Mouse (Mus musculus) intestine, embryonic 14.5 days (tissue): ENCODE measurements around the gene Phf5a. TPM values are rescaled to one million over a fixed set of nuclear protein-coding genes. Genes with fewer than 3 reads are reported as not detected.

Source experiments
- ATAC-seq: fragments of 200-750 bp; cut with Nextera tagmentation; replicated peaks from 2 replicates; pipeline ENCODE4 v1.8.0; 2017; ENCODE audit warnings: low read depth, moderate number of reproducible peaks, moderate TSS enrichment, moderate library complexity; ENCODE audit not compliant: low FRiP score, low TSS enrichment
- DNase-seq: peaks from one replicate; pipeline ENCODE4 v3.0.0-alpha.2; 2018; ENCODE audit warnings: low spot score
- H3K27ac ChIP-seq: fragments of 300-500 bp; sonication (generic); 2 replicates; pipeline ENCODE4 v1.5.1; 2014; ENCODE audit warnings: low read depth, mild to moderate bottlenecking, control low read depth
- H3K27me3 ChIP-seq: fragments of 300-500 bp; sonication (generic); replicated peaks from 2 replicates; pipeline ENCODE4 v1.6.1; 2014; ENCODE audit warnings: low read length, control low read depth; ENCODE audit not compliant: control insufficient read depth, insufficient read depth
- H3K36me3 ChIP-seq: fragments of 300-500 bp; sonication (generic); 2 replicates; pipeline ENCODE4 v1.6.1; 2014; ENCODE audit warnings: low read length, control low read depth; ENCODE audit not compliant: control insufficient read depth, insufficient read depth
- H3K4me1 ChIP-seq: fragments of 300-500 bp; sonication (generic); replicated peaks from 2 replicates; pipeline ENCODE4 v1.6.1; 2014; ENCODE audit warnings: low read length, control low read depth, mixed read lengths; ENCODE audit not compliant: control insufficient read depth, insufficient read depth
- H3K4me2 ChIP-seq: fragments of 300-500 bp; sonication (generic); 2 replicates; pipeline ENCODE4 v1.6.1; 2014; ENCODE audit warnings: low read length
- H3K4me3 ChIP-seq: fragments of 300-500 bp; sonication (generic); 2 replicates; pipeline ENCODE4 v1.5.1; 2014; ENCODE audit warnings: low read depth, low read length, control low read depth, mixed read lengths
- H3K9ac ChIP-seq: fragments of 300-500 bp; sonication (generic); 2 replicates; pipeline ENCODE4 v1.6.1; 2014; ENCODE audit warnings: mild to moderate bottlenecking, low read length
- H3K9me3 ChIP-seq: fragments of 300-500 bp; sonication (generic); 2 replicates; pipeline ENCODE4 v1.6.1; 2016; ENCODE audit warnings: low read length, control low read depth; ENCODE audit not compliant: control insufficient read depth
- WGBS: fragments of 180-500 bp; shearing (Covaris S2); extraction: QIAGEN DNeasy Blood & Tissue Kit; methylation state at CpG from one replicate; pipeline ENCODE4 v1.1.7; 2014; 5-methylcytosine and 5-hydroxymethylcytosine counted together
- polyA plus RNA-seq: library from polyadenylated mRNA; unstranded; fragments of >200 nt; fragmentation: Nextera tagmentation; extraction: Ambion mirVana; gene quantifications from 2 replicates; pipeline ENCODE4 v1.2.1, GENCODE M21; 2014

Gene Phf5a
- polyA plus RNA-seq, 1 experiment from 2014 or later, result 179 TPM

- no peaks in the 10 kb centered on the region for H3K27me3 ChIP-seq
- no peaks in the 10 kb centered on the region for H3K9me3 ChIP-seq
- DNase-seq, result peak; percentile 100
- peak within 1 kb of the TSS; percentile 97 for H3K4me2 ChIP-seq
- WGBS, result under 1% methylated on average over 53 of the region's 53 CpGs
- peak within 1 kb of the TSS; percentile 99 for H3K27ac ChIP-seq
- peak within 1 kb of the TSS; percentile 98 for H3K4me3 ChIP-seq
- peak within 1 kb of the TSS; percentile 90 for H3K9ac ChIP-seq
- H3K4me1 ChIP-seq, result peaks cover 11% of the 10 kb centered on the region; the same call in 1 of the 2 replicates
- peak; percentile 85 for ATAC-seq
- peaks cover 33% of the 10 kb centered on the region for H3K36me3 ChIP-seq
Observed at GRCm38 (mm10) chr15:81872262-81873136, 788 bp upstream of the Phf5a start, which contains the start of gene Aco2. Gene Aco2 (plus strand): TSS chr15:81872309.

- 97% methylated on average over 5 of the region's 5 CpGs for WGBS
- no peaks in the 10 kb centered on the region for H3K9me3 ChIP-seq
- H3K27me3 ChIP-seq, result no peaks in the 10 kb centered on the region
- ATAC-seq (no peak), DNase-seq (no peak)
- no peak overlapping the region for H3K27ac ChIP-seq
- H3K9ac ChIP-seq, result no peak overlapping the region
- H3K36me3 ChIP-seq, result peaks cover 58% of the 10 kb centered on the region
- no peak overlapping the region for H3K4me2 ChIP-seq
- H3K4me1 ChIP-seq, result peaks cover 11% of the 10 kb centered on the region; the same call in 1 of the 2 replicates
- H3K4me3 ChIP-seq, result no peak overlapping the region
Observed at GRCm38 (mm10) chr15:81869985-81870384, 1.7 kb downstream of the Phf5a start.

GRCm38 (mm10) chr15:81864238-81864637, 7.5 kb downstream of the Phf5a start:
- 92% methylated on average over 7 of the region's 7 CpGs for WGBS
- H3K36me3 ChIP-seq, result peaks cover 53% of the 10 kb centered on the region
- H3K27me3 ChIP-seq, result no peaks in the 10 kb centered on the region

GRCm38 (mm10) chr15:81860471-81861135, 11.1 kb downstream of the Phf5a start:
- ATAC-seq (no peak), DNase-seq (no peak)
- Histone ChIP-seq H3K4me1 (peaks cover 9% of the 10 kb centered on the region; the same call in 1 of the 2 replicates), H3K27me3 (no peaks in the 10 kb centered on the region), H3K4me3 (peak overlapping the region; percentile 94; the same call in 1 of the 2 replicates), H3K9ac (no peak overlapping the region), H3K4me2 (peak overlapping the region; percentile 98), H3K9me3 (no peaks in the 10 kb centered on the region), H3K36me3 (peaks cover 16% of the 10 kb centered on the region), H3K27ac (peak overlapping the region; percentile 70; the same call in 1 of the 2 replicates)
- WGBS, result 36% methylated on average over 8 of the region's 8 CpGs

More at GRCm38 (mm10) chr15:81864238-81864637, 7.5 kb downstream of the Phf5a start:
- ATAC-seq (no peak), DNase-seq (no peak)
- no peak overlapping the region for H3K4me2 ChIP-seq
- H3K9me3 ChIP-seq, result no peaks in the 10 kb centered on the region
- H3K4me3 ChIP-seq, result no peak overlapping the region
- H3K4me1 ChIP-seq, result peaks cover 5% of the 10 kb centered on the region; the same call in 1 of the 2 replicates
- H3K9ac ChIP-seq, result no peak overlapping the region
- no peak overlapping the region for H3K27ac ChIP-seq

- peak; percentile 84 for ATAC-seq
- no peaks in the 10 kb centered on the region for H3K27me3 ChIP-seq
- DNase-seq, result peak; percentile 90
- H3K4me3 ChIP-seq, result peak overlapping the region; percentile 94
- H3K4me1 ChIP-seq, result peaks cover 9% of the 10 kb centered on the region; the same call in 1 of the 2 replicates
- peak overlapping the region; percentile 95 for H3K27ac ChIP-seq
- peaks cover 8% of the 10 kb centered on the region for H3K36me3 ChIP-seq
- no peaks in the 10 kb centered on the region for H3K9me3 ChIP-seq
- under 1% methylated on average over 39 of the region's 39 CpGs for WGBS
- peak overlapping the region; percentile 94 for H3K9ac ChIP-seq
- H3K4me2 ChIP-seq, result peak overlapping the region; percentile 98
Observed at GRCm38 (mm10) chr15:81859330-81860255, 12.1 kb downstream of the Phf5a start.

DNA sequence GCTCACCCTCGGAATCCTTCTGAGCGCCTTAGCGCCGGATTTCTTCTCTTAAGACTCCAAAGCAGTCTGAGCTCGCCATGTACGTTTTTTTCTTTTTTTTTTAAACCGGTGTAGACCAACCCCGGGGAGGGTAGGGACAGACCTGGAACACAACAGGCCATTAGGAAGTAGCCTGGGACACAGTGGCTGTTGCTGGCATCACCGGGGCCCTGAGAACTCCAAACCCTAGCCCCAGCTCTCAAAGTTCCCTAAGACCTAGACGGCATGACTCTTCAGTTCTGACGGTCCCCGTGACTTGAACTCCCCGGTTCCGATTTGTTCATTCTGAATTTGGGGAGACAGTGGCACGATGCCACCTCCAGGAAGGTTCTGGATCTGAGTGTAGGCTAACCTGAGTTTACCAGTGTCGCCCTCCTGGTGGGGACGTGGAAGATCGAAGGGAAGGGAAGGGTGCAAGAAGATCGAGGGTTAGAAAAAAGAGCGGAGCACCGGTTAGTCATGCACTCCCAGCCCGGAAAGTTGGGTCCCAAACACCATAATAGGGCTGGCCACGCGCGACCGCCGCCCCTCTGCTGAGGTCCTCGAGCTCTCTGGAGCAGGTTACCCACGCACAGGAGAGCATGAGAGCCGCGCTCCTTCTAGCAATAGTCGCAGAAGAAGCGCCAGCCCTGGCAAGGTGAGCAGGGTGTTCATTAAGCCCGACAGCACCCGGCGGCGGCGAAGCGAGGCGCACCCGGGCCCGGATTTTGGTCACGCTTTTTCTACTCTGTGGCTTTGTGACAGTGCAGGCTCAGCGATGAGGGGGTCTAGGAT, 13.0 kb downstream of the Phf5a start, which contains the start of gene Tob2:
TSS of gene Tob2 (minus strand) at position 280 of the 813 bp plus-strand sequence.
- Histone ChIP-seq H3K4me1 (peaks cover 9% of the 10 kb centered on the region; the same call in 1 of the 2 replicates), H3K4me3 (peak within 1 kb of the TSS; percentile 94), H3K36me3 (peaks cover 3% of the 10 kb centered on the region), H3K9ac (peak within 1 kb of the TSS; percentile 94), H3K27ac (peak within 1 kb of the TSS; percentile 95), H3K27me3 (no peaks in the 10 kb centered on the region), H3K4me2 (peak within 1 kb of the TSS; percentile 98), H3K9me3 (no peaks in the 10 kb centered on the region)
- DNase-seq, result peak; percentile 82
- WGBS, result under 1% methylated on average over 44 of the region's 44 CpGs
- peak; percentile 9 for ATAC-seq

- Histone ChIP-seq H3K4me1 (peaks cover 9% of the 10 kb centered on the region; the same call in 1 of the 2 replicates), H3K27ac (peak overlapping the region; percentile 95), H3K9me3 (no peaks in the 10 kb centered on the region), H3K27me3 (no peaks in the 10 kb centered on the region), H3K36me3 (peaks cover 9% of the 10 kb centered on the region), H3K9ac (peak overlapping the region; percentile 94), H3K4me2 (peak overlapping the region; percentile 98), H3K4me3 (peak overlapping the region; percentile 94)
- DNase-seq (peak; percentile 99), ATAC-seq (peak; percentile 37)
- WGBS, result under 1% methylated on average over 23 of the region's 23 CpGs
Observed at GRCm38 (mm10) chr15:81858138-81858516, 13.6 kb downstream of the Phf5a start.
